Mouse (Mus musculus) embryonic facial prominence, embryonic 11.5 days (tissue): ENCODE results near the gene Fgfr2. TPM values are rescaled to one million over a fixed set of nuclear protein-coding genes. Genes with fewer than 3 reads are reported as not detected.
"Not testable (repeated sequence)": the region's sequence is repeated elsewhere in the genome, so short reads cannot be mapped to it uniquely, and the experiment has no call there.

Source experiments
- ATAC-seq: fragments of 200-750 bp; cut with Nextera tagmentation; replicated peaks from 2 replicates; pipeline ENCODE4 v1.8.0; 2017; ENCODE audit warnings: low read depth; ENCODE audit not compliant: insufficient number of reproducible peaks, low FRiP score, low TSS enrichment
- DNase-seq: peaks from one replicate; pipeline ENCODE4 v3.0.0-alpha.2; 2015; ENCODE audit warnings: low spot score
- H3K27ac ChIP-seq: fragments of 300-500 bp; sonication (generic); replicated peaks from 2 replicates; pipeline ENCODE4 v1.5.1; 2014; ENCODE audit warnings: mild to moderate bottlenecking, low read depth, low read length, control low read depth
- H3K27me3 ChIP-seq: fragments of 300-500 bp; sonication (generic); 2 replicates; pipeline ENCODE4 v1.6.1; 2014; ENCODE audit warnings: mild to moderate bottlenecking, low read length, moderate library complexity, mixed read lengths; ENCODE audit not compliant: control insufficient read depth, insufficient read depth
- H3K36me3 ChIP-seq: fragments of 300-500 bp; sonication (generic); replicated peaks from 2 replicates; pipeline ENCODE4 v1.6.1; 2014; ENCODE audit warnings: low read depth, mild to moderate bottlenecking, low read length, moderate library complexity, mixed read lengths; ENCODE audit not compliant: control insufficient read depth, insufficient read depth
- H3K4me1 ChIP-seq: fragments of 300-500 bp; sonication (generic); 2 replicates; pipeline ENCODE4 v1.6.1; 2014; ENCODE audit warnings: low read length, mixed read lengths; ENCODE audit not compliant: control insufficient read depth, insufficient read depth
- H3K4me2 ChIP-seq: fragments of 300-500 bp; sonication (generic); 2 replicates; pipeline ENCODE4 v1.6.1; 2014; ENCODE audit warnings: low read depth, mild to moderate bottlenecking, control low read depth, low read length, moderate library complexity
- H3K4me3 ChIP-seq: fragments of 300-500 bp; sonication (generic); 2 replicates; pipeline ENCODE4 v1.5.1; 2014; ENCODE audit warnings: low read depth, low read length, control low read depth
- H3K9ac ChIP-seq: fragments of 300-500 bp; sonication (generic); replicated peaks from 2 replicates; pipeline ENCODE4 v1.6.1; 2014; ENCODE audit warnings: mild to moderate bottlenecking, control low read depth, low read length
- H3K9me3 ChIP-seq: fragments of 300-500 bp; sonication (generic); replicated peaks from 2 replicates; pipeline ENCODE4 v1.6.1; 2016; ENCODE audit warnings: mild to moderate bottlenecking, low read length, inconsistent platforms, mixed read lengths; ENCODE audit not compliant: control insufficient read depth
- WGBS: fragments of 180-500 bp; shearing (Covaris S2); extraction: QIAGEN DNeasy Blood & Tissue Kit; methylation state at CpG from one replicate; pipeline ENCODE4 v1.1.7; 2014; 5-methylcytosine and 5-hydroxymethylcytosine counted together
- polyA plus RNA-seq: library from polyadenylated mRNA; unstranded; fragments of >200 nt; fragmentation: Nextera tagmentation; extraction: Ambion mirVana; gene quantifications from 2 replicates; pipeline ENCODE4 v1.2.1, GENCODE M21; 2014

Gene Fgfr2
- polyA plus RNA-seq, 1 experiment from 2014 or later = 75.6 TPM

- H3K27ac ChIP-seq, H3K9me3 ChIP-seq, H3K4me1 ChIP-seq, H3K4me3 ChIP-seq, DNase-seq, H3K4me2 ChIP-seq, ATAC-seq, H3K36me3 ChIP-seq, H3K9ac ChIP-seq, H3K27me3 ChIP-seq: not testable (repeated sequence)
- WGBS = 46% methylated on average over 9 of the region's 19 CpGs
Observed at GRCm38 (mm10) chr7:130596079-130596855, 2526.9 kb downstream of the Fgfr2 start.

GRCm38 (mm10) chr7:130593375-130594239 lies 2529.5 kb downstream of the Fgfr2 start:
- WGBS = 50% methylated on average over 6 of the region's 11 CpGs
- not testable (repeated sequence) for H3K4me1 ChIP-seq, H3K36me3 ChIP-seq, DNase-seq, H3K9me3 ChIP-seq, H3K4me3 ChIP-seq, H3K27me3 ChIP-seq, H3K9ac ChIP-seq, H3K27ac ChIP-seq, H3K4me2 ChIP-seq
- peak; percentile 79 for ATAC-seq

GRCm38 (mm10) chr7:130592975-130593374 lies 2530.2 kb downstream of the Fgfr2 start:
- not testable (repeated sequence) for H3K9ac ChIP-seq, H3K9me3 ChIP-seq, H3K4me3 ChIP-seq, DNase-seq, H3K4me1 ChIP-seq, H3K27ac ChIP-seq, H3K27me3 ChIP-seq, H3K36me3 ChIP-seq, H3K4me2 ChIP-seq, ATAC-seq
- no CpG with 5 or more reads among the region's 11 CpGs for WGBS

GRCm38 (mm10) chr7:130590845-130591437 lies 2532.2 kb downstream of the Fgfr2 start:
- ATAC-seq (no peak), DNase-seq (no peak)
- H3K36me3 ChIP-seq = no peaks in the 10 kb centered on the region
- WGBS = 61% methylated on average over 8 of the region's 8 CpGs
- no peaks in the 10 kb centered on the region for H3K27me3 ChIP-seq
- no peak overlapping the region for H3K27ac ChIP-seq
- no peaks in the 10 kb centered on the region for H3K4me1 ChIP-seq
- H3K4me3 ChIP-seq = no peak overlapping the region
- no peak overlapping the region for H3K4me2 ChIP-seq
- H3K9me3 ChIP-seq = no peaks in the 10 kb centered on the region
- H3K9ac ChIP-seq = no peak overlapping the region

- no peaks in the 10 kb centered on the region for H3K9me3 ChIP-seq
- DNase-seq = no peak
- H3K36me3 ChIP-seq = no peaks in the 10 kb centered on the region
- WGBS = 53% methylated on average over 13 of the region's 13 CpGs
- H3K27ac ChIP-seq = no peak overlapping the region
- no peak for ATAC-seq
- H3K4me3 ChIP-seq = no peak overlapping the region
- no peaks in the 10 kb centered on the region for H3K4me1 ChIP-seq
- H3K9ac ChIP-seq = no peak overlapping the region
- no peak overlapping the region for H3K4me2 ChIP-seq
- H3K27me3 ChIP-seq = no peaks in the 10 kb centered on the region
Observed at GRCm38 (mm10) chr7:130590081-130590828, 2532.9 kb downstream of the Fgfr2 start.

- DNase-seq (no peak), ATAC-seq (no peak)
- no peak overlapping the region for H3K9ac ChIP-seq
- no peak overlapping the region for H3K4me3 ChIP-seq
- H3K9me3 ChIP-seq = no peaks in the 10 kb centered on the region
- no peak overlapping the region for H3K4me2 ChIP-seq
- 79% methylated on average over 2 of the region's 2 CpGs for WGBS
- no peaks in the 10 kb centered on the region for H3K4me1 ChIP-seq
- H3K27me3 ChIP-seq = no peaks in the 10 kb centered on the region
- no peaks in the 10 kb centered on the region for H3K36me3 ChIP-seq
- no peak overlapping the region for H3K27ac ChIP-seq
Observed at GRCm38 (mm10) chr7:130586521-130587072, 2536.6 kb downstream of the Fgfr2 start.

- no peak for DNase-seq
- H3K36me3 ChIP-seq = no peaks in the 10 kb centered on the region
- WGBS = 84% methylated on average over 5 of the region's 5 CpGs
- H3K4me2 ChIP-seq = no peak overlapping the region
- H3K27ac ChIP-seq = no peak overlapping the region
- H3K4me3 ChIP-seq = no peak overlapping the region
- no peaks in the 10 kb centered on the region for H3K9me3 ChIP-seq
- H3K27me3 ChIP-seq = no peaks in the 10 kb centered on the region
- H3K9ac ChIP-seq = no peak overlapping the region
- ATAC-seq = no peak
- H3K4me1 ChIP-seq = no peaks in the 10 kb centered on the region
Observed at GRCm38 (mm10) chr7:130578607-130579006, 2544.5 kb downstream of the Fgfr2 start.
